Mouse (Mus musculus) CH12.LX (cell line): ENCODE measurements around the gene Pde8a. TPM values are rescaled to one million over a fixed set of nuclear protein-coding genes. Genes with fewer than 3 reads are reported as not detected.
A peak's percentile ranks its signal among the peaks of the same experiment; 100 is the strongest.

Source experiments
- DNase-seq: peaks from one replicate; pipeline ENCODE4 v3.0.0-alpha.2; 2013; ENCODE audit errors: extremely low read depth
- H3K27ac ChIP-seq: 2 replicates; pipeline ENCODE4 v1.5.1; 2012; ENCODE audit warnings: low read depth, mild to moderate bottlenecking, control low read depth, moderate library complexity; ENCODE audit not compliant: insufficient read depth
- H3K27me3 ChIP-seq: replicated peaks from 2 replicates; pipeline ENCODE3; 2012; ENCODE audit warnings: inconsistent platforms
- H3K36me3 ChIP-seq, 2 experiments: replicated peaks in 1 of 2; 2 replicates each; pipeline versions ENCODE3 to v1.6.1; 2012; ENCODE audit warnings: inconsistent platforms in 1 of 2, low read length in 1 of 2, mild to moderate bottlenecking in 1 of 2, mixed read lengths in 1 of 2, moderate library complexity in 1 of 2; ENCODE audit not compliant: control insufficient read depth in 1 of 2, insufficient read depth in 1 of 2
- H3K4me1 ChIP-seq, 2 experiments: 2 replicates each; pipeline ENCODE4 v1.6.1; 2012; ENCODE audit warnings: inconsistent platforms in 1 of 2, moderate library complexity in 1 of 2; ENCODE audit not compliant: insufficient read depth in 2 of 2, control insufficient read depth in 1 of 2
- H3K4me2 ChIP-seq: 2 replicates; pipeline ENCODE4 v1.6.1; 2012; ENCODE audit warnings: low read depth, mild to moderate bottlenecking, control low read depth; ENCODE audit not compliant: poor library complexity, insufficient read depth, severe bottlenecking
- H3K4me3 ChIP-seq, 3 experiments: fragments of 150-350 bp in 1 of 3; sonication (generic) in 1 of 3; replicated peaks in 1 of 3; 2 replicates each; pipeline versions ENCODE3 to v1.5.1; 2011 to 2012; ENCODE audit warnings: low read depth in 2 of 3, low read length in 2 of 3, mild to moderate bottlenecking in 2 of 3, moderate library complexity in 2 of 3, control low read depth in 1 of 3, improper control_type of control experiment in 1 of 3, inconsistent platforms in 1 of 3, mixed read lengths in 1 of 3; ENCODE audit not compliant: poor library complexity in 1 of 3
- H3K79me2 ChIP-seq: replicated peaks from 2 replicates; pipeline ENCODE4 v1.6.1; 2012; ENCODE audit warnings: mild to moderate bottlenecking, moderate library complexity; ENCODE audit not compliant: control insufficient read depth, poor library complexity, insufficient read depth, severe bottlenecking; ENCODE audit errors: extremely low read depth
- H3K9ac ChIP-seq: 2 replicates; pipeline ENCODE4 v1.6.1; 2012; ENCODE audit warnings: low read depth, mild to moderate bottlenecking, control low read depth, moderate library complexity; ENCODE audit not compliant: insufficient read depth
- H3K9me3 ChIP-seq: replicated peaks from 2 replicates; pipeline ENCODE3; 2012; ENCODE audit warnings: low read length, inconsistent platforms, mixed read lengths
- BHLHE40 ChIP-seq: IDR thresholded peaks from 2 replicates; pipeline ENCODE4 v1.6.1; 2011; ENCODE audit warnings: mild to moderate bottlenecking, low read depth, low read length, improper control_type of control experiment
- CTCF ChIP-seq, 2 experiments: IDR thresholded peaks in 1 of 2; conservative IDR thresholded peaks in 1 of 2; 2 replicates each; pipeline ENCODE4 v1.5.1; 2011 to 2012; ENCODE audit warnings: low read depth in 2 of 2, low read length in 2 of 2, improper control_type of control experiment in 1 of 2, inconsistent platforms in 1 of 2, mild to moderate bottlenecking in 1 of 2, moderate library complexity in 1 of 2
- E2F4 ChIP-seq: IDR thresholded peaks from 2 replicates; pipeline ENCODE4 v1.6.1; 2011; ENCODE audit warnings: low read depth, low read length, improper control_type of control experiment; ENCODE audit not compliant: insufficient replicate concordance
- ELF1 ChIP-seq: IDR thresholded peaks from 2 replicates; pipeline ENCODE4 v1.6.1; 2014; ENCODE audit warnings: low read depth, mild to moderate bottlenecking, inconsistent platforms, low read length, improper control_type of control experiment
- EP300 ChIP-seq: IDR thresholded peaks from 2 replicates; pipeline ENCODE4 v1.6.1; 2011; ENCODE audit warnings: low read length, improper control_type of control experiment
- ETS1 ChIP-seq: conservative IDR thresholded peaks from 2 replicates; pipeline ENCODE4 v1.6.1; 2012; ENCODE audit warnings: low read depth, mild to moderate bottlenecking, inconsistent platforms, low read length, improper control_type of control experiment, moderate library complexity
- GABPA ChIP-seq: IDR thresholded peaks from 2 replicates; pipeline ENCODE4 v1.6.1; 2012; ENCODE audit warnings: low read depth, low read length, improper control_type of control experiment, inconsistent platforms; ENCODE audit not compliant: insufficient replicate concordance
- IRF4 ChIP-seq: IDR thresholded peaks from 2 replicates; pipeline ENCODE4 v1.6.1; 2014; ENCODE audit warnings: low read depth, mild to moderate bottlenecking, inconsistent platforms, low read length, improper control_type of control experiment
- JUN ChIP-seq: IDR thresholded peaks from 2 replicates; pipeline ENCODE4 v1.6.1; 2011; ENCODE audit warnings: low read depth, mild to moderate bottlenecking, low read length, improper control_type of control experiment, moderate library complexity; ENCODE audit not compliant: insufficient read depth
- JUND ChIP-seq: conservative IDR thresholded peaks from 2 replicates; pipeline ENCODE4 v1.6.1; 2011; ENCODE audit warnings: low read depth, low read length, improper control_type of control experiment
- RAD21 ChIP-seq: IDR thresholded peaks from 2 replicates; pipeline ENCODE4 v1.6.1; 2011; ENCODE audit warnings: low read depth, mild to moderate bottlenecking, low read length, improper control_type of control experiment, moderate library complexity
- SMC3 ChIP-seq: IDR thresholded peaks from 2 replicates; pipeline ENCODE4 v1.6.1; 2011; ENCODE audit warnings: low read depth, low read length, improper control_type of control experiment
- UBTF ChIP-seq: IDR thresholded peaks from 2 replicates; pipeline ENCODE4 v1.6.1; 2012; ENCODE audit warnings: low read depth, mild to moderate bottlenecking, inconsistent platforms, low read length, improper control_type of control experiment, moderate library complexity
- ZC3H11A ChIP-seq: IDR thresholded peaks from 2 replicates; pipeline ENCODE4 v1.6.1; 2012; ENCODE audit warnings: low read depth, mild to moderate bottlenecking, inconsistent platforms, low read length, improper control_type of control experiment
- ZKSCAN1 ChIP-seq: IDR thresholded peaks from 2 replicates; pipeline ENCODE4 v1.6.1; 2012; ENCODE audit warnings: low read depth, inconsistent platforms, low read length, improper control_type of control experiment, borderline replicate concordance
- ZMIZ1 ChIP-seq: IDR thresholded peaks from 2 replicates; pipeline ENCODE4 v1.6.1; 2012; ENCODE audit warnings: low read depth, mild to moderate bottlenecking, inconsistent platforms, low read length, improper control_type of control experiment
- dilution Hi-C: fragments of 300-500 bp; cut with MboI; formaldehyde crosslinking; loops from 2 replicates; pipeline ENCODE4 v1.14.3; 2020; ENCODE audit warnings: low sequenced_read_pairs; ENCODE audit not compliant: extremely low pct_unique_long_range_greater_than_20kb, extremely low pct_ligation_motif_present
- in situ Hi-C: fragments of 300-500 bp; cut with MboI; formaldehyde crosslinking; loops from 3 replicates; pipeline ENCODE4 v1.14.3; 2019; ENCODE audit warnings: low sequenced_read_pairs, low pct_ligation_motif_present, low pct_unique_long_range_greater_than_20kb, mixed read lengths
- polyA plus RNA-seq: library from polyadenylated mRNA; unstranded; fragments of >175 nt; gene quantifications from 2 replicates; pipeline ENCODE4 v1.2.1, GENCODE M21; 2012; ENCODE audit warnings: low read depth; ENCODE audit not compliant: insufficient read length
- total RNA-seq, 2 experiments: library from RNA; depleted of rRNA; stranded (reverse); fragments of 300-350 nt in 1 of 2; fragments of >200 nt in 1 of 2; gene quantifications; 2 replicates each; pipeline ENCODE4 v1.2.3; 2012 to 2014

Pde8a gene
- total and polyA plus RNA-seq, 3 experiments: 8.3 to 22.7 (median 9.1) TPM

- no peak for DNase-seq
- Histone ChIP-seq H3K4me1 (peaks cover 0 to 11% of the 10 kb centered on the region in 2 experiments; a peak in 3 of 4 replicates), H3K4me2 (no peak overlapping the region), H3K79me2 (no peaks in the 10 kb centered on the region), H3K9ac (no peak overlapping the region), H3K36me3 (peaks cover 27 to 71% of the 10 kb centered on the region in 2 experiments), H3K27me3 (no peaks in the 10 kb centered on the region), H3K4me3 (no peak overlapping the region), H3K9me3 (no peaks in the 10 kb centered on the region), H3K27ac (no peak overlapping the region)
- in situ Hi-C loops: no loop called here
- dilution Hi-C loops: no loop called here
- no peak for TF ChIP-seq UBTF
- TF ChIP-seq ZMIZ1: no peak
- TF ChIP-seq E2F4: no peak
- TF ChIP-seq SMC3: peak; percentile 25
- TF ChIP-seq RAD21: peak; percentile 2
- TF ChIP-seq CTCF (conservative IDR thresholded peaks at IDR 0.05 in 1 of 2, IDR thresholded peaks at IDR 0.05 in 1 of 2; ENCODE audit: low read depth in 2 of 2, low read length in 2 of 2): 0 out of 4 replicates have a peak, but pooled peaks of 1 of the 2 experiments have one; percentile 15
Measured at GRCm38 (mm10) chr7:81286946-81287345, 73.5 kb downstream of the Pde8a start.

GRCm38 (mm10) chr7:81295169-81295568 lies 81.8 kb downstream of the Pde8a start:
- Histone ChIP-seq H3K79me2 (no peaks in the 10 kb centered on the region), H3K4me3 (no peak overlapping the region), H3K27me3 (no peaks in the 10 kb centered on the region), H3K4me2 (no peak overlapping the region), H3K27ac (no peak overlapping the region), H3K36me3 (peaks cover 12 to 47% of the 10 kb centered on the region in 2 experiments), H3K9ac (no peak overlapping the region), H3K4me1 (peaks cover 3 to 32% of the 10 kb centered on the region in 2 experiments; a peak in 3 of 4 replicates), H3K9me3 (no peaks in the 10 kb centered on the region)
- in situ Hi-C loops: no loop called here
- TF ChIP-seq ZC3H11A (no peak), JUND (peak; percentile 91), IRF4 (peak; percentile 78), JUN (peak; percentile 78), ETS1 (peak; percentile 60), GABPA (no peak), EP300 (peak; percentile 90), ZKSCAN1 (no peak), BHLHE40 (no peak), ELF1 (no peak)
- DNase-seq: peak; percentile 51
- dilution Hi-C loops: no loop called here
